Comparison of ENCODE assay signal across 7 mouse cellular contexts in genomic region chr8:46741991-46742690, GRCm38 (mm10). TPM values are rescaled to one million over a fixed set of nuclear protein-coding genes. Genes with fewer than 3 reads are reported as not detected.
DNase-seq lines count a peak whose midpoint lies in the region; ATAC-seq and TF ChIP-seq lines count a peak whose summit lies in the region.

No protein-coding gene starts in this region.

- peak overlapping the region; percentile 99 for H3K9ac ChIP-seq in liver, adult 2 months (ENCODE audit: low read depth, low read length)
- H3K9ac ChIP-seq in embryonic facial prominence, embryonic 14.5 days (ENCODE audit: low read depth, low read length) = peak overlapping the region; percentile 99

- H3K79me2 ChIP-seq in liver, adult 2 months (ENCODE audit: control insufficient read depth, insufficient read depth, low read length) = peaks cover 43% of the 10 kb centered on the region

- peaks cover 26% of the 10 kb centered on the region for H3K4me1 ChIP-seq in liver, adult 2 months (ENCODE audit: control insufficient read depth, insufficient read depth, low read length)
- H3K4me1 ChIP-seq in embryonic facial prominence, embryonic 14.5 days (ENCODE audit: control insufficient read depth, insufficient read depth, low read length) = peaks cover 24% of the 10 kb centered on the region
- peaks cover 5% of the 10 kb centered on the region for H3K4me1 ChIP-seq in olfactory bulb, adult 2 months (ENCODE audit: control insufficient read depth, insufficient read depth, low read length)

- H3K27ac ChIP-seq in liver, adult 2 months (replicated peaks; ENCODE audit: insufficient read depth, low read depth, low read length) = peak overlapping the region; percentile 96
- no peak overlapping the region for H3K27ac ChIP-seq in embryonic facial prominence, embryonic 14.5 days (replicated peaks; ENCODE audit: low read depth, low read length)
- H3K27ac ChIP-seq in olfactory bulb, adult 2 months (ENCODE audit: insufficient read depth, low read depth, low read length) = peak overlapping the region; percentile 92

- peak; percentile 99 for DNase-seq in liver, adult 2 months (ENCODE audit: extremely low read depth, low read depth, low spot score)
- DNase-seq in liver = no peak
- no peak for DNase-seq in embryonic facial prominence, embryonic 14.5 days (ENCODE audit: low spot score)
- peak; percentile 19 for DNase-seq in kidney, postnatal 36 days
- DNase-seq in right cerebral cortex, adult 18-20 months = no peak
- no peak for DNase-seq in left cerebral cortex, adult 9 months (ENCODE audit: low spot score in 2 of 2)

- peaks cover 1% of the 10 kb centered on the region; the same call in 1 of the 2 replicates for H3K36me3 ChIP-seq in liver, adult 2 months (ENCODE audit: control insufficient read depth, insufficient read depth, low read length)
- no peaks in the 10 kb centered on the region for H3K36me3 ChIP-seq in embryonic facial prominence, embryonic 14.5 days (ENCODE audit: control insufficient read depth, insufficient read depth, low read length)

- 9% methylated on average over 8 of the region's 8 CpGs for WGBS in liver, adult 2 months
- WGBS in embryonic facial prominence, embryonic 14.5 days = 63% methylated on average over 8 of the region's 8 CpGs
- WGBS in olfactory bulb, adult 2 months = 51% methylated on average over 8 of the region's 8 CpGs

- 0 out of 2 replicates have a peak, but pooled peaks have one; percentile 40 for TF ChIP-seq POLR2A in liver, adult 2 months (IDR thresholded peaks at IDR 0.05; ENCODE audit: extremely low read depth, insufficient read depth, low read length)
- TF ChIP-seq POLR2A in olfactory bulb, adult 2 months (IDR thresholded peaks at IDR 0.05; ENCODE audit: insufficient read depth, low read depth, low read length) = no peak

- H3K9me3 ChIP-seq in embryonic facial prominence, embryonic 14.5 days (ENCODE audit: control insufficient read depth, low read length) = no peaks in the 10 kb centered on the region

- peak overlapping the region; percentile 65 for H3K4me2 ChIP-seq in embryonic facial prominence, embryonic 14.5 days (ENCODE audit: low read depth, low read length)

- no peaks in the 10 kb centered on the region for H3K27me3 ChIP-seq in liver, adult 2 months (ENCODE audit: control insufficient read depth, insufficient read depth, low read length)
- H3K27me3 ChIP-seq in embryonic facial prominence, embryonic 14.5 days (replicated peaks; ENCODE audit: control insufficient read depth, insufficient read depth, low read length) = no peaks in the 10 kb centered on the region

- no peak for TF ChIP-seq CTCF in liver, adult 2 months (IDR thresholded peaks at IDR 0.05; ENCODE audit: low read depth, low read length)
- no peak for TF ChIP-seq CTCF in olfactory bulb, adult 2 months (IDR thresholded peaks at IDR 0.05; ENCODE audit: insufficient read depth, low read depth, low read length)

- H3K4me3 ChIP-seq in liver, adult 2 months (ENCODE audit: insufficient read depth, low read depth, low read length) = peak overlapping the region; percentile 95
- peak overlapping the region; percentile 93 for H3K4me3 ChIP-seq in embryonic facial prominence, embryonic 14.5 days (ENCODE audit: low read depth, low read length)
- H3K4me3 ChIP-seq in olfactory bulb, adult 2 months (ENCODE audit: insufficient read depth, low read depth, low read length) = no peak overlapping the region; the same call in 1 of the 2 replicates

- no peak for ATAC-seq in embryonic facial prominence, embryonic 14.5 days (ENCODE audit: low read depth)

RNA-seq across cellular contexts. Expression of gene Irf2, which starts 2.6 kb away (rescaled TPM):
- 23.4 and 27.3 TPM in 2 replicates for total RNA-seq in liver, adult 2 months (2014; rRNA removed)
- 12.2 and 13.7 TPM in 2 replicates for polyA plus RNA-seq in liver, adult 2 months (2012; rRNA removed)
- polyA plus RNA-seq in embryonic facial prominence, embryonic 14.5 days (2014; fragmentation: Nextera tagmentation; extraction: Ambion mirVana) = 15.3 and 15.8 TPM in 2 replicates
- not detected in 2 replicates for polyA plus RNA-seq in olfactory bulb, adult 2 months (2012; ENCODE audit: insufficient read depth, insufficient read length, low replicate concordance, missing spikeins)

Comparison
In these comparisons a context has a peak if more than half of its experiments do, and no peak if none do; other contexts are left out.
1. DNase-seq: peak in liver, adult 2 months (single experiment) and kidney, postnatal 36 days (2 of 2); none in liver (single experiment), embryonic facial prominence, embryonic 14.5 days (single experiment), right cerebral cortex, adult 18-20 months (single experiment) and left cerebral cortex, adult 9 months (0 of 2).
2. RNA of gene Irf2, which starts 2.6 kb away (polyA plus RNA-seq): not detected in olfactory bulb, adult 2 months; 15.3 to 15.8 TPM in embryonic facial prominence, embryonic 14.5 days and 12.2 to 13.7 TPM in liver, adult 2 months; every median in the first group is over 10 times any median in the second.